Mouse (Mus musculus) bone marrow macrophage, adult 2 months (primary cell): Measurements from ENCODE around the gene Tmigd1. TPM values are rescaled to one million over a fixed set of nuclear protein-coding genes. Genes with fewer than 3 reads are reported as not detected.

ENCODE experiments used
- H3K27ac ChIP-seq: 2 replicates; pipeline ENCODE4 v1.5.1; 2012; ENCODE audit warnings: low read depth, low read length; ENCODE audit not compliant: insufficient read depth
- H3K4me1 ChIP-seq: 2 replicates; pipeline ENCODE4 v1.6.1; 2012; ENCODE audit warnings: low read length; ENCODE audit not compliant: control insufficient read depth, insufficient read depth
- H3K4me3 ChIP-seq: 2 replicates; pipeline ENCODE4 v1.5.1; 2012; ENCODE audit warnings: mild to moderate bottlenecking, low read length, moderate library complexity; ENCODE audit not compliant: insufficient read depth
- CTCF ChIP-seq: IDR thresholded peaks from 2 replicates; pipeline ENCODE4 v1.5.1; 2012; ENCODE audit warnings: low read depth, mild to moderate bottlenecking, low read length, moderate library complexity
- POLR2A ChIP-seq: IDR thresholded peaks from 2 replicates; pipeline ENCODE4 v1.6.1; 2012; ENCODE audit warnings: mild to moderate bottlenecking, low read depth, low read length, borderline replicate concordance
- polyA plus RNA-seq: library from polyadenylated mRNA; stranded (reverse); fragments of >200 nt; gene quantifications from 2 replicates; pipeline ENCODE4 v1.2.4, GENCODE M21; 2012; ENCODE audit not compliant: missing spikeins, insufficient read depth, insufficient read length

Gene Tmigd1
- polyA plus RNA-seq, 1 experiment: not detected

DNA sequence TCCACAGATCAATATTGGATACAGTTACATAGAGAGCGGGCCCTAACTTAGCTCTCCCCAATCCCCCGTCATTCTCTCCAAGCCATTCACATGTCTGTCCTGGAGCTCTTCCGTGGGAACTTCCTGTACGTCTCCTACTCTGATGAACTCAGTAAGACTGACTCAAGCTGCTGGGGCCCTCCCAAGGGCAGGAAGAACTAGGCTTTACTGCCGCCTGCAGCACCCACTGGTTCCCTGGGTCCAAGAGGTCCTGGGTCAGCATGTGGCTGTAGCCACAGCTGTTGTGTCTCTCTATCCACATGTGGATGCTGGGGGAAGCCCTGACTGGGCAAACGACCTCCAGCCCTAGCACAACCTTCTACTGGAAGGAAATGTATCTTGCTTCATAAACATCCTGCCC, 27.2 kb upstream of the Tmigd1 start:
- TF ChIP-seq CTCF (no peak), POLR2A (no peak)
- H3K4me3 ChIP-seq: no peak overlapping the region
- peaks cover 6% of the 10 kb centered on the region for H3K4me1 ChIP-seq
- H3K27ac ChIP-seq: no peak overlapping the region

DNA sequence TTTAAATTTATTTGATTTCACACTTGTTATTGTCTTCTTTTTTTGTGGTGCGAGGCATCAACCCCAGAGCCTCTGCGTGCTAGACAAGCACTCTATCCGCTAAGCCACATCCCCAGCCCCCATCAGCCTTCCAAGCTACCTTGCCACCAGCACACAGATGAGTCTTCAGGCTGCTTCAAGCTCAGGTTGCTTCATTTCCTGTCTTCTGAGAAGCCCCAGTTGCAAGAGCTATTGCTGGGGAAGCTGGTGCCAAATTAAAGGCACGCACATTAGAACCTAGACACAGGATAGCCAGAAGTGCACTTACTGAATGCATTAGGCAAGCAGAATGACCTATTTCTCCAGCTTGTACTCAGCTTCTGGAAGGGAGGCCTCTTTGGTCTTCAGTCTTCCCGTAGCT, 22.1 kb upstream of the Tmigd1 start:
- H3K4me3 ChIP-seq: no peak overlapping the region
- peaks cover 11% of the 10 kb centered on the region for H3K4me1 ChIP-seq
- TF ChIP-seq CTCF (no peak), POLR2A (no peak)
- no peak overlapping the region for H3K27ac ChIP-seq

DNA sequence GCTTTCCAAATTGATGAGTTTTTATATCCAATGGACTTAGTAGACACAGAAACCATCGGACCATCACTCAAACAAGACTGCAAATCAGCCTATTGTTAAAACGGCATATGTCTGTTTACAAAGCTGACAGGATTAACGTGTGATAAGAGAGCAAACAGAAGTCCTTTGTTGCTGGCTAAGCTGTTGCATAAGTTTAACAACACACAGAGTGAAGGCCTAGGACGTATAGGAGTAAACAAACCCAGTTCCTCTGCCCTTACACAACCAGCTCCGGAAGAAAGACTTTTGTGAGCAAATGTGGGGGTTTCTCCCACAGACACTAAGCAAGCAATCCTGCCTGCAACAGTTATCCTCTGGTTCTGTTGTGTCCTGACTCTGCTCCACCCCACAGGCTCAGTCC, 17.5 kb upstream of the Tmigd1 start:
- no peak for TF ChIP-seq CTCF
- TF ChIP-seq POLR2A: no peak
- Histone ChIP-seq H3K4me1 (peaks cover 14% of the 10 kb centered on the region), H3K27ac (no peak overlapping the region), H3K4me3 (no peak overlapping the region)

DNA sequence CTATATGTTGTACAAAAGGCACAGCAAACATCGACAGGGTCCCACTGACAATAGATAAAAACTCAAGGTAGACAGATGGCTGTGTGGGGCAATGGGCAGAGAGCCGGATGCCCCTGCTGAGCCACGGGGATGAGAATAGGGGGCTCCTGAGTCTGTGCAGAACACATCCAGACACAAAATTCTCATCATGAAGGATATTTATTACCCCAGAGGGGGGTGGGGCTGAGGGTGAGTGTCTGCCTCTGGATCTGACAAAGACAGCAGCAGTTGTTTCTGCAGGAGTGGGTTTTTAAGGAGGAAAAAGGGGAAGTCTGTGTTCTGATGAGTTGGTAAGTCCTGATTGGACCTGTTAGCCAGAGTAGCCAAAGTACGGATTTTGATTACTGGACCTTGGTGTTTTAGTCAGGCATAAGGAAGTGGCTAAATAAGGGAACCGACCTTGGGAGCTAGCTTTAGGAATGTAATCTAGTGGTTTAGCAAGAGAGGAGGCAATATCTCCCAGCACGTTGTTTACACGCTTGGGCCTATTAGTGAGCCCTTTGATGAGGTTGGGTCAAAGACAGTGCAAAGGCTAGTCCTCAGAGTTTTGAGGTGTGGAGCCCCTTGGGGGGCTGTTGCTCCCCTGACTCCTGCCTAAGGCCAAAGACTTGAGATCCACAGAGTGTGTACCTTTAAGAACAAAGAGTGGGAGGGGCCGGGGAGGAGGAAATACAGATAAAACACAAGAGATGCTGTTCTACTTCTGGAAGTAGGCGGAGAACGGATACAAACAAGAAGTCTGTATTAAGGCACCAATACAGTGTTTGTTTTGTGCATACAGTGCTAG, 12.4 kb upstream of the Tmigd1 start:
- peaks cover 41% of the 10 kb centered on the region for H3K4me1 ChIP-seq
- H3K27ac ChIP-seq: peak overlapping the region; percentile 65
- TF ChIP-seq POLR2A (no peak), CTCF (no peak)
- H3K4me3 ChIP-seq: no peak overlapping the region

DNA sequence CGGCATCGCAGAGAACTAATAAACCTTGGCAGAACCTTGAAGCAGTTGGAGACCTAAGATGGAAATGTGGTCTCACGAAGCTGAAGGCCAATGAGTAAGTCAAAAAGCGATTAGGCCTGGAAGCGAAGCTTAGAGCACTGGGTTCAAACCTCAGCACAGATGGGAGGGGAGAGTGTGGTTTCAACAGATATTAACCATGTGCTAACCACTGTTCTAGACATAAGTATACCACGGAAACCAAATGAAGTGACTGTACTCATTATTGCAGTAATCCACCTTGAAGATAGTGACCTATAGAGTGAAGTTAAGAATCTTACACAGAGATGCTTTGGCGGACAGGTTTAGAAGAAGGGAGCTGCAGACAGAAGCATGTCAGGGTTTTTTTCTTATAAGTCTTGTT, 10.8 kb upstream of the Tmigd1 start:
- Histone ChIP-seq H3K27ac (no peak overlapping the region), H3K4me1 (peaks cover 39% of the 10 kb centered on the region), H3K4me3 (no peak overlapping the region)
- no peak for TF ChIP-seq CTCF
- TF ChIP-seq POLR2A: no peak

DNA sequence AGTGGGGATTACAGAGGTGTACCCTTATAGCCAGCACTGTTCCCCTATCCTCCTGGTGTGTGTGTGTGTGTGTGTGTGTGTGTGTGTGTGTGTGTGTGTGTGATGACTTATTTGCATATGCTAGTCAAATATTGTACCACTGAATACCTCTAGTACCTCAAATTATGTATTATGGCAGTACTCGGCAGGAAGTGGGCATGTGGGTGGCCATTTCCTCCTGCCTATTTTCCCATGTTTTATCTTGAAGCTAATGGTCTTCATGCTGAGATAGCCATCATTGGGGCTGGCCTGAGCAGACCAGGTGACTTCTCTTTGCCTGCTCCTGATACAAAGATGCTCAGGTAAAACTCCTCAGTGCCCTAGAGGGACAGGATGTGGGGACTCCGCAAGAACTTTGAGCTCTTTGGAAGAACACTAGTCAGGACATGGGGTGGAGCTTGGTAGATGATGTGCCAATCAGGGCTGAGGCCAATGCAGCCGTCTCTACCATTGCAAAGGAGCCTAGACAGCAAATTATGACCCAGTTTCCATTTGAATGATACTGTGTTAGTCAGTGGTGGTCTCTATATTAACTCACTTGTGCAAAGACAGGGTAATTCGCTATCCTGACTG, 10.1 kb upstream of the Tmigd1 start:
- H3K4me1 ChIP-seq: peaks cover 39% of the 10 kb centered on the region
- H3K4me3 ChIP-seq: no peak overlapping the region
- no peak overlapping the region for H3K27ac ChIP-seq
- no peak for TF ChIP-seq POLR2A
- TF ChIP-seq CTCF: no peak

DNA sequence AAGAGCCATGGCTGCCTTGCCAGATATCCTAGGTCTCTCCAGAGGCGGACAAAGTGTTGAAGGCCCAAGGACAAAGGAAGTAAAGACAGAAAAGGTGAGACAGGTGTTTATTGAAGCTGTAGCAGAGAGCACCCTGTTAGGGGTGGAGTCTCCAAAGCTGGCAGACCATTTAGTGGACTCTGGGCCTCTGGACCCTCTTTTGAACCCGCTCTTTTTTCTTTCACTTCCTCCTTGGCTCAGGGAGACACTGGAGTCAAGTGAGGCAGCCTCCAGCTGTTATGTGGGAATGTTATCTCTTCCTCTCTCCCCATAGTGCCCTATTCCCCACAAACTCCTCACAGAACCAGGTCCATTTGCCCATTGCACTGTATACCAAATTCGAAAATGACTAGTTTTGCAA, 9.0 kb upstream of the Tmigd1 start:
- H3K27ac ChIP-seq: no peak overlapping the region
- H3K4me3 ChIP-seq: no peak overlapping the region
- TF ChIP-seq POLR2A (no peak), CTCF (no peak)
- peaks cover 47% of the 10 kb centered on the region for H3K4me1 ChIP-seq

DNA sequence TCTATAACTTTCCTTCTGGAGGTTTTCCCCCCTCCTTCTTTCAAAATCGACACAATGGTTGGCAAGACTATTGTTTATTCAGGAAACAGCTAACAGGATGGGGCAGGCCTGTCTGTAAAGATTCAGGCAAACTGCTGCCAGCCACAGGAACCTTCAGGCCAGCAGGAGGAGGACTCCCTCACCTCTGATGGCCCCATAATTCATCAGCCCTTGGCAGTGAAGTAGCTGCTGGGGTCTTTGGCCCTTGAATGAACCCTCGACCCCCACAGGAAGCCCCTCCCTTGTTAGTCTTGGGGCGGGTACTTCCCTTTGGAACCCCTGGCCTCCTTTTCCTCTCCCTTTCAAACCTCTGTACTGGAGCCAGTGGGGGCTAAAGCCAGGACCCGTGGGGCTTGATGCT, 8.4 kb upstream of the Tmigd1 start:
- no peak overlapping the region for H3K4me3 ChIP-seq
- TF ChIP-seq CTCF (no peak), POLR2A (no peak)
- peaks cover 53% of the 10 kb centered on the region for H3K4me1 ChIP-seq
- H3K27ac ChIP-seq: no peak overlapping the region

DNA sequence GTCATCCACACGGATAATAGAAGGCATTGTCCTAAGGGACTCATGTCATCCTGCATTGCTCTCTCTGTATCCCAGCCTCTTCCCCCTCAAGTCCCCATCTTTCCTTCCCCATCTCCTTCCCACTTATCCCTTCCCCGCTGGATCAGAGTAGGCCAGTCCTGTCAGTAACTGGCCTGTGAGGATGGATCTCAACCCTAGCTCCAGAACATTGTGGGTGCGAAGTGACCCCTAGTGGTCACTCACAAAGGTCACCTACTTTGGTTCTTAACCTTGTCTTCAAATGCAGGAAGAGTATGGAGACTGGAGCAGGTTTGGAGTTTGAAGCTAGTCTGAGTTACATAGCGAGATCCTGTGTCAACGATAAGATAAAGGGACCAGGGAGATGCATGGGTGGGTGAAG, 7.7 kb upstream of the Tmigd1 start:
- Histone ChIP-seq H3K27ac (no peak overlapping the region), H3K4me1 (peaks cover 58% of the 10 kb centered on the region), H3K4me3 (no peak overlapping the region)
- peak; percentile 95 for TF ChIP-seq CTCF
- TF ChIP-seq POLR2A: no peak

DNA sequence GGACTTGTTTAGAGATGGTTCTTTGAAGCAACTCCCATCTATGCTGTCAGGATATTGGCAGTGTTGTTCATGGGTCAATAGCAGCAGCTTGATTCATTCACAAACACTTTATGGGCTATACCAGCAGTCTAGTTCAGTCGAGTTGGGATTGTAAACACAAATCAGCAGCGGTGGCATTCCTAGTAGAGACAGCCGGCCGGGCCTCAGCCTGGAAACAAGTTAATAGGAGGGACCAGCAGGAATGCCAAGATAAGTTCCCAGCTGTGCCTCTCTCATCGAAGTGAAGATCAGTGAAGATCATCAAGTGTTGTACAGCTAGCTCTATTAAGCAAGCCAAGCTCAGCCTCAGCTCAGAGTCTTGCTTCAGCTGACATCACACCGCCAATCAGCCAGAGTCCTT, 5.6 kb upstream of the Tmigd1 start:
- no peak overlapping the region for H3K4me3 ChIP-seq
- peaks cover 53% of the 10 kb centered on the region for H3K4me1 ChIP-seq
- no peak overlapping the region for H3K27ac ChIP-seq
- no peak for TF ChIP-seq CTCF
- no peak for TF ChIP-seq POLR2A
